Mouse (Mus musculus): ENCODE results near the gene Sema6d. TPM values are rescaled to one million over a fixed set of nuclear protein-coding genes. Genes with fewer than 3 reads are reported as not detected.

The Sema6d gene
- polyA plus RNA-seq, 2 experiments: 2.2 to 3.2 TPM

DNA sequence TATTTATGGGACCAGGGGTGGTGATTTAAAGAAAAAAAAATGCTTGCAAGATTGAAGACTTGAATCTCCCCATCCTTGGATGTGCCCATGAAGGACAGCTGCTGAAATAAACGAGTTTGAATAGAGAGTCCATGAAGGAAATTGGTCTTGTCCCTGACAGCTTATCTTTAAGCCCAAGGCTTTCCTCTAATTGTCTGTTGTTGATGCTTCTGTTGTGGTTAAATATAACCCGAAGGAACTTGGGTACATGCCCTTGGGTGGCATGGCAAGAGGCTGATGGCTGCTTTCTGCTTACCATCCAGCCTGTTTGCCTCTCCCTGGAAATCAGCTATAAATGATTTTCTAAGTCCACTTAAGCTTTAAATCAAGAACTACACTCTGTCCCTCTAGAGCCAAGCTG is 118.5 kb downstream of the Sema6d start:
- no peaks in the 10 kb centered on the region for H3K9me3 ChIP-seq (ENCODE audit: control insufficient read depth, low read length)
- TF ChIP-seq CTCF (IDR thresholded peaks at IDR 0.05; ENCODE audit: low read depth): no peak
- TF ChIP-seq EP300 (IDR thresholded peaks at IDR 0.05; ENCODE audit: low read depth): no peak
- 10% methylated on average over 2 of the region's 2 CpGs for WGBS (ENCODE audit: insufficient replicate concordance)
- no peak overlapping the region for H3K9ac ChIP-seq (replicated peaks)
- H3K36me3 ChIP-seq (replicated peaks; ENCODE audit: control insufficient read depth, insufficient read depth, low read depth): no peaks in the 10 kb centered on the region
- H3K27me3 ChIP-seq (ENCODE audit: control insufficient read depth, insufficient read depth, low read length): no peaks in the 10 kb centered on the region
- no peak overlapping the region for H3K4me2 ChIP-seq (ENCODE audit: low read depth)
- DNase-seq (ENCODE audit: low read depth in 3 of 3, low spot score in 3 of 3): no peak
- H3K27ac ChIP-seq: no peak overlapping the region
- H3K4me3 ChIP-seq (ENCODE audit: insufficient read depth in 1 of 2, low read depth in 2 of 2, low read length in 2 of 2): no peak overlapping the region
- H3K4me1 ChIP-seq (replicated peaks; ENCODE audit: control insufficient read depth in 2 of 2, insufficient read depth in 2 of 2, low read length in 1 of 2): no peaks in the 10 kb centered on the region
- ATAC-seq (ENCODE audit: insufficient read depth): no peak

DNA sequence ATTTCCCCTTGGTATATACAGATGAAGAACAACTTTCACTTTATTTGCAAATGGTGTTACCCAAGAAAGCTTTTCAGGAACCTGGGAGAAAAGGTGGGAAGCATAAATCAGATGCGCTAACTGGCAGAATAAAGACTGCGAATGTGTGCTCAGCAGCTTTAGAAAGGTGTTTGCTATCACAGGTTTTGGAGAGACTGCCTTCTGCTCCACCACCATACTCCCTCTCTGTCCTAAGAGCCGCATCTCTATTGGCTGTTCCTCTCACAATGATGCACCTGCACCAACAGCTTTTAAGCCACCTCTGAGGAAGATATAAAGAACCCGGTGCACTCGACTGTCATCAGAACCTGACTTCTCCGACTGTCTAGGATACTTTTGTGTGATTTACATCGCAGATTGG is 133.8 kb downstream of the Sema6d start:
- Histone ChIP-seq H3K36me3 (replicated peaks; ENCODE audit: control insufficient read depth, insufficient read depth, low read depth) (no peaks in the 10 kb centered on the region), H3K4me1 (replicated peaks; ENCODE audit: control insufficient read depth in 2 of 2, insufficient read depth in 2 of 2, low read length in 1 of 2) (no peaks in the 10 kb centered on the region), H3K4me3 (ENCODE audit: insufficient read depth in 1 of 2, low read depth in 2 of 2, low read length in 2 of 2) (no peak overlapping the region), H3K9ac (replicated peaks) (no peak overlapping the region), H3K27ac (no peak overlapping the region), H3K27me3 (ENCODE audit: control insufficient read depth, insufficient read depth, low read length) (no peaks in the 10 kb centered on the region), H3K4me2 (ENCODE audit: low read depth) (no peak overlapping the region), H3K9me3 (ENCODE audit: control insufficient read depth, low read length) (no peaks in the 10 kb centered on the region)
- no peak for ATAC-seq (ENCODE audit: insufficient read depth)
- TF ChIP-seq CTCF (IDR thresholded peaks at IDR 0.05; ENCODE audit: low read depth) (no peak), EP300 (IDR thresholded peaks at IDR 0.05; ENCODE audit: low read depth) (no peak)
- DNase-seq (ENCODE audit: low read depth in 3 of 3, low spot score in 3 of 3): no peak
- WGBS (ENCODE audit: insufficient replicate concordance): 67% methylated on average over 7 of the region's 7 CpGs

DNA sequence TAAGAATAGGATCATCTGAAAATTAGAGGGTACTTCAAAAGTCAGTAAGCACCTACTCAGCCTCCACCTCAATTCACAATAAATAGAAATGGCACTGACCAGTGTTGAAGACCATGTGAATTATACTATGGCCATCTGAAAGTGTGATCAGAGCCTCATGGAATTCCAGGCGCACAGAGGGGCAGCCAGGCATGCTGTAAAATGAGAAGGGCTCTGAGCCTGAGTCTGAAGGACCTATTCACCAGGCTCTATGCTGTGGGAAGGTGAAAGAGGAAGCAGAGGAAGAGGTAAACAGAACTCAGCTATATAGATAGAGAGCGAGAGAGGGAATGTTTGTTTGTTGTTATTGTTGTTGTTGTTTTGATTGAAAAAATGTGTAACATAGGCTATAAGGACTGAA is 134.6 kb downstream of the Sema6d start:
- Histone ChIP-seq H3K4me3 (ENCODE audit: insufficient read depth in 1 of 2, low read depth in 2 of 2, low read length in 2 of 2) (no peak overlapping the region), H3K36me3 (replicated peaks; ENCODE audit: control insufficient read depth, insufficient read depth, low read depth) (no peaks in the 10 kb centered on the region), H3K9ac (replicated peaks) (no peak overlapping the region), H3K9me3 (ENCODE audit: control insufficient read depth, low read length) (no peaks in the 10 kb centered on the region), H3K27ac (no peak overlapping the region), H3K27me3 (ENCODE audit: control insufficient read depth, insufficient read depth, low read length) (no peaks in the 10 kb centered on the region), H3K4me2 (ENCODE audit: low read depth) (no peak overlapping the region), H3K4me1 (replicated peaks; ENCODE audit: control insufficient read depth in 2 of 2, insufficient read depth in 2 of 2, low read length in 1 of 2) (no peaks in the 10 kb centered on the region)
- 38% methylated on average over 2 of the region's 2 CpGs for WGBS (ENCODE audit: insufficient replicate concordance)
- ATAC-seq (ENCODE audit: insufficient read depth) (no peak), DNase-seq (ENCODE audit: low read depth in 3 of 3, low spot score in 3 of 3) (no peak)
- TF ChIP-seq EP300 (IDR thresholded peaks at IDR 0.05; ENCODE audit: low read depth) (no peak), CTCF (IDR thresholded peaks at IDR 0.05; ENCODE audit: low read depth) (no peak)

DNA sequence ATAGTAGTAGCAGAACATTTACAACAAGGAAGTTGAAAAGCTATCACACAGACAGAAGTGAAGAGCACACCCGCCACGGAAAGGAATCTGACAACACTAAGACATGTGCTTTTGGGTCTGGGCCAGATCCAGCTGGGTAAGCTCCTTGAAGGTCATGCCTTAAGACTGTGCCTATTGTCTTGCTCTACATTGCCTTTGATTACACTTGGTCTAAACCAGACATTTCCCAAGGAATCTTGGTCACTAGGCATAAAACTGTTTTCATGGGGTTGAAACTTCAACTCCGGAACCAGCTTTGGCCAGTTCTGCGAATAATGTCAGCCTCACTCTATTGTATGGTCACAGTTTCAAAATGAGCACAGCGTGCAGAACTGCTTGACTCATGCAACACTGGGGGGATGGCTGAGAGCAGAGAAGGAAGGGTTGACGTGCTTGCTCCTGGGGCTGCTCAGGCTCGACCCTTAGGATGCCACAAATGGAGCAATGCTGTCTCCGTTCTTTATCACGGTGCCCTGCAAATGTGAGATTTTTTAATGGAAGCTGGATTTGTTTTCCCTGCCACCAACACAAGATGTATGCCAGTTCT is 145.0 kb downstream of the Sema6d start:
- no peaks in the 10 kb centered on the region for H3K36me3 ChIP-seq (replicated peaks; ENCODE audit: control insufficient read depth, insufficient read depth, low read depth)
- H3K4me3 ChIP-seq (ENCODE audit: insufficient read depth in 1 of 2, low read depth in 2 of 2, low read length in 2 of 2): no peak overlapping the region
- H3K27ac ChIP-seq: no peak overlapping the region
- DNase-seq (ENCODE audit: low read depth in 3 of 3, low spot score in 3 of 3) (no peak), ATAC-seq (ENCODE audit: insufficient read depth) (no peak)
- no peak overlapping the region for H3K9ac ChIP-seq (replicated peaks)
- 69% methylated on average over 9 of the region's 9 CpGs for WGBS (ENCODE audit: insufficient replicate concordance)
- H3K4me2 ChIP-seq (ENCODE audit: low read depth): no peak overlapping the region
- H3K4me1 ChIP-seq (replicated peaks; ENCODE audit: control insufficient read depth in 2 of 2, insufficient read depth in 2 of 2, low read length in 1 of 2): no peaks in the 10 kb centered on the region
- H3K9me3 ChIP-seq (ENCODE audit: control insufficient read depth, low read length): no peaks in the 10 kb centered on the region
- TF ChIP-seq EP300 (IDR thresholded peaks at IDR 0.05; ENCODE audit: low read depth) (no peak), CTCF (IDR thresholded peaks at IDR 0.05; ENCODE audit: low read depth) (no peak)
- no peaks in the 10 kb centered on the region for H3K27me3 ChIP-seq (ENCODE audit: control insufficient read depth, insufficient read depth, low read length)

DNA sequence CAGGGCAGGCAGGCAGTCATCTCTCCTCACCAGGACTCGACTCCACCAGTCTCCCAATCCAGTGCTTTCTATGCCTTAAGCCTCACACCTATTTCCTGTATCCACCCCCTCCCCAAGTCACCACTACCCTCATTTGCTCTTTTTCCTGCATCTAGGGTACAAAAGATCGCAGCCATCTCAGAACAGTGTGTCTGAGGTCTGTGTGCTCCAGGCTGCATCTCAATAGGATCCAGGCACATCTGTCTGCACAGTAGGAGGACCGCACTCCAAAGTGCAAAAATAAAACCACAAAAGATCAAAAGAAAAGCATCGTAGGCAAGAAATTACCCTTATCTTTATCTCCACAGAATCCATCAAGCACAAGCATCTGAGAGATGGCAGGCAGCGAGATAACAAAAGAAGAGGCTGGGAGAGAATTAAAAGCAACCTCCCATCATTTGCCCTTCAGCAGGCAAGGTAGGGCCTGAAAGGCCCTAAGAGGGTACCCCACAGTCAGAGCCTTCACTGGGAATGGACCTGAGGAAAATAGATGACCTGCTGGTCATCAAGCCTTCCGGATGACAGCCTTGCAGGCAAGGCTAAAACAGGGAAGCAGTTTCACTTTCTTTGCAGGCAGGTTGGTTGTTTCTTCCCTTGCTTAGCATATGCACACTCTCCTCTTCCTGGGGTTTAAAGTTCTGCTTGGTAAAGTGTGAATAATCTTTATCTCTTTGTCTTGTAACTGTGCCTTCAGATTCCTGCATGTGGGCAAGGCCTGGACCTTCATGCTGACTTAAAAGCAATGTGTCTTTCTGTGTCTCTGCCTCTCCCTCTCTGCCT is 145.7 kb downstream of the Sema6d start:
- Histone ChIP-seq H3K9ac (replicated peaks) (no peak overlapping the region), H3K4me1 (replicated peaks; ENCODE audit: control insufficient read depth in 2 of 2, insufficient read depth in 2 of 2, low read length in 1 of 2) (no peaks in the 10 kb centered on the region), H3K27me3 (ENCODE audit: control insufficient read depth, insufficient read depth, low read length) (no peaks in the 10 kb centered on the region), H3K4me3 (ENCODE audit: insufficient read depth in 1 of 2, low read depth in 2 of 2, low read length in 2 of 2) (no peak overlapping the region), H3K4me2 (ENCODE audit: low read depth) (no peak overlapping the region), H3K9me3 (ENCODE audit: control insufficient read depth, low read length) (no peaks in the 10 kb centered on the region), H3K27ac (no peak overlapping the region), H3K36me3 (replicated peaks; ENCODE audit: control insufficient read depth, insufficient read depth, low read depth) (no peaks in the 10 kb centered on the region)
- ATAC-seq (ENCODE audit: insufficient read depth): no peak
- DNase-seq (ENCODE audit: low read depth in 3 of 3, low spot score in 3 of 3): no peak
- 37% methylated on average over 6 of the region's 6 CpGs for WGBS (ENCODE audit: insufficient replicate concordance)
- TF ChIP-seq EP300 (IDR thresholded peaks at IDR 0.05; ENCODE audit: low read depth) (no peak), CTCF (IDR thresholded peaks at IDR 0.05; ENCODE audit: low read depth) (no peak)
